Mouse (Mus musculus) bone marrow macrophage, adult 2 months (primary cell): ENCODE data around the gene Dis3l2. TPM values are rescaled to one million over a fixed set of nuclear protein-coding genes. Genes with fewer than 3 reads are reported as not detected.

Experiments
- H3K27ac ChIP-seq: 2 replicates; pipeline ENCODE4 v1.5.1; 2012; ENCODE audit warnings: low read depth, low read length; ENCODE audit not compliant: insufficient read depth
- H3K4me1 ChIP-seq: 2 replicates; pipeline ENCODE4 v1.6.1; 2012; ENCODE audit warnings: low read length; ENCODE audit not compliant: control insufficient read depth, insufficient read depth
- H3K4me3 ChIP-seq: 2 replicates; pipeline ENCODE4 v1.5.1; 2012; ENCODE audit warnings: mild to moderate bottlenecking, low read length, moderate library complexity; ENCODE audit not compliant: insufficient read depth
- CTCF ChIP-seq: IDR thresholded peaks from 2 replicates; pipeline ENCODE4 v1.5.1; 2012; ENCODE audit warnings: low read depth, mild to moderate bottlenecking, low read length, moderate library complexity
- POLR2A ChIP-seq: IDR thresholded peaks from 2 replicates; pipeline ENCODE4 v1.6.1; 2012; ENCODE audit warnings: mild to moderate bottlenecking, low read depth, low read length, borderline replicate concordance
- polyA plus RNA-seq: library from polyadenylated mRNA; stranded (reverse); fragments of >200 nt; gene quantifications from 2 replicates; pipeline ENCODE4 v1.2.4, GENCODE M21; 2012; ENCODE audit not compliant: missing spikeins, insufficient read depth, insufficient read length

Dis3l2 gene
- polyA plus RNA-seq, 1 experiment: 13.8 TPM

DNA sequence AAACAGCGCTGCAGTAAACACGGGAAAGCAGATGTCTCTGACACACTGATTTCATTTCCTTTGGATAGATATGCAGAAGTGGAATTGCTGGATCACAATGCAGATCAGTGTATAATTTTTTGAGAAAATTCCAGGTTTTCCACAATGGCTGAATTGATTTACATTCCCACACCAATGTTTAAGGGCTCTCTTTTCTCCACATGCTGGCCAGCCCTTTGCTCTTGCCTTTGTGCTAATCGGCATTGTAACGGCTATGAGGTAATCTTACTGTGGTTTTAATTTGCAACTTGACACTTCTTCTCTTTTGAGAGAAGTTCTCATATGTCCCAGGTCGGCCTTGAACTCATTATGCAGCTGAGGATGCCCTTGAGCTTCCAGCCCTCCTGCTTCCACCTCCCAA, 12.6 kb upstream of the Dis3l2 start:
- no peak overlapping the region for H3K27ac ChIP-seq
- H3K4me1 ChIP-seq: no peaks in the 10 kb centered on the region
- no peak overlapping the region for H3K4me3 ChIP-seq
- no peak for TF ChIP-seq CTCF
- no peak for TF ChIP-seq POLR2A

DNA sequence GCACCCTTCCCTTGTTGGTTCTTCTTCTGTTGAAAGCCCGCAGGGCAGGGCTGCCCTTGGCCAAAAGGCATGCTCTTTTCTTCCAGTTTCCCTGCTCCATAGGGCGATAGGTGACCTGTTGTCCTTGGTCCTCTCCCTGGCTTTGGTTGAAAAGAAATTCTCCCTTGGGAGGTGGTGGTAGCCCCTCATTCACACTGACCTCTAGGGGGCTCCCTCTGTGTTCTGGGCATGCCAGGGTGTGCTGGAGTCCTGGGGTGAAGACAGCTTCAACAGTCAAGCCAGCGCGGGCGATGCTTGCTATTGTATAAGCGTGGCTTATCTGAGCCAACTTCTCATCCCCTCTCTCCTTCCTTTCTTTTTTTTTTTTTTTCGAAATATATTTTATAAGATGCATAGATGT, 6.7 kb upstream of the Dis3l2 start:
- H3K27ac ChIP-seq: no peak overlapping the region
- TF ChIP-seq POLR2A: no peak
- peak; percentile 48 for TF ChIP-seq CTCF
- H3K4me1 ChIP-seq: no peaks in the 10 kb centered on the region
- H3K4me3 ChIP-seq: no peak overlapping the region

DNA sequence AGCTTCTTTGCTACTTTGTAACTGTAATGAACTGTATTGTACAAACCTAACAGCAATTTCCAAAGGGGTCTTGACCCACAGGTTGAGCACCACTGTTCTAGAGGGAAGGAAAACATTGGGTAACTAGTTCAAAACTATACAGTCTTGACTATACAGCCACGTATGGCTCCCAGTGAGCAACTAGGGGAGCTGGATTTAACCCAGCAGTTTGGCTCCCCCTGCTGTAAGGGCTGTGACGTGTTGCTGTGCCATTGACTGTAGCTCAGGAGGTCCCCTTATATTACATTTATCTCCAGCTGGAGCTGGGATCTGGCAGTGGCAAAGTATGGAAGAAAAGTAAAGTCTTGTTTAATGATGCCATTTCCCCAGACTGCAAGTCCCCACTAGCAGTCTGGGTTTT, 4.9 kb upstream of the Dis3l2 start:
- Histone ChIP-seq H3K4me3 (no peak overlapping the region), H3K27ac (no peak overlapping the region), H3K4me1 (peaks cover 4% of the 10 kb centered on the region)
- no peak for TF ChIP-seq CTCF
- no peak for TF ChIP-seq POLR2A

DNA sequence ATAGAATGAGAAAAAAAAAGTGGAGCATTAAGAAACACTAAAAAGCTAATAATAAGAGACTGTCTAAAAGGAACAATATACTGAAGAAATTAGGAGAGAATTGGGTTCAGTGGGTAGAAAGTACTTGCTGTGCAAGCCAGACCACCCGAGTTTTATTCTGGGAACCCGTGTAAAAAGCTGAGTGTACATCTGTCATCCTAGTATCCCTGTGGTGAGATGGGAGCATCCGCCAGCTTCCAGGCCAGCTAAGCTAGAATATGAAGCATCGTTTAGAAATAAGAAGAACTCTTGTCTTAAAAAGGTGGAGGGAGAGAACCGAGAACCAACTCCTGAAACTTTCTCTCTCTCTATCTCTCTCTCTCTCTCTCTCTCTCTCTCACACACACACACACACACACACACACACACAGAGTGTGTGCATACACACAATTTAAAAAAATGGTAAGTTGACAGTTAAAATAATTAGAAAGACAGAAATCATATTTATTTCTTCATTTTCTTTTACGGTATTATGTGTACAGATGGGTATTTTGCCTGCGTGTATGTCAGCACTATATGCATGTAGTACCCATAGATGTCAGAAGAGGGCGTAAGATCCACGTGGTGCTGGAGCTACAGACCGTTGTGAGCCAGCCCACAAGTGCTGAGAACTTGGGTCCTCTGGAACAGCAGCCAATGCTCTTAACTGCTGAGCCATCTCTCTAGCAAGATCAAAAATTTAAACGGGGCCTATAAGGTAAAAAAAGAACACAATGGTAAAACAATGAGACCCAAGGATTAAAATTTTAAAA, 4.1 kb upstream of the Dis3l2 start:
- H3K4me3 ChIP-seq: no peak overlapping the region
- H3K27ac ChIP-seq: no peak overlapping the region
- TF ChIP-seq CTCF: no peak
- no peak for TF ChIP-seq POLR2A
- peaks cover 4% of the 10 kb centered on the region for H3K4me1 ChIP-seq

DNA sequence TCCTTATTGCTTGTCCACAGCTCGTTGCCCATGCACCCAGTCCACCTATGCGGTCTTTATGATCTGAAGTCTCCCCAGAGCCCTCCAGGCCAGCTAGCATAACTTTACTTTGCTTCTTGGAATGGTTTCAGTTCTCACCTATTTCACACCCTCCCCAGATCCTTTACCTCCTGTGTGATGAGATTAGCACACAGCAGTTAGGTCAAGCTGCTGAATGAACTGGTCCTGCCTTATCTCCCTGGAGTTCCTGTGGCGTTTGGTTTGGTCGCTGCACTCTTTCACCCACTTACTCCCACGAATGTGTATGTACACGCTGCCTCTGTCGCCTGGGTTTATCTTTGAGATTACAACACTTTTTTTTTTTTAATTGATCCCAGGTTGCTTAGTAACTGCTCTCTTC, 3.2 kb upstream of the Dis3l2 start:
- H3K4me1 ChIP-seq: peaks cover 4% of the 10 kb centered on the region
- H3K4me3 ChIP-seq: no peak overlapping the region
- H3K27ac ChIP-seq: no peak overlapping the region
- TF ChIP-seq CTCF (no peak), POLR2A (no peak)

DNA sequence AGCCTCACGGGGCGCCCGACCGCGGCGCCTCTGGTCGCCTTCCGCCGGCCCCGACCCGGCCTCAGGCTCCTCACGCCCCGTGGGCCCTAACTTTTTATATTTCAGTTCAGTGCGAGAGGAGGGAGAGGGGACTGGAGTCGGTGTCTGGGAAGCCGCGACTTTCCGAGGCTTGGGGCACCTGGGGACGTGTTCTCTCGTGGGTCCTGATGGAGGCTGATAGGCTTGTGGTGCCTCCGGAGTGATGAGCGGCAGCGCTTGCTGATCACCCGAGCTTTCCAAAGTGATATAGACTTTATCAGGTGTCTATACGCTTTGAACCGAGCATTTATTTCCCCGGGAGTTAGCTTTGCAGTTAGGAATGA, 338 bp downstream of the Dis3l2 start:
- peaks cover 4% of the 10 kb centered on the region for H3K4me1 ChIP-seq
- H3K4me3 ChIP-seq: peak overlapping the region; percentile 98
- TF ChIP-seq CTCF (no peak), POLR2A (no peak)
- H3K27ac ChIP-seq: peak overlapping the region; percentile 60

DNA sequence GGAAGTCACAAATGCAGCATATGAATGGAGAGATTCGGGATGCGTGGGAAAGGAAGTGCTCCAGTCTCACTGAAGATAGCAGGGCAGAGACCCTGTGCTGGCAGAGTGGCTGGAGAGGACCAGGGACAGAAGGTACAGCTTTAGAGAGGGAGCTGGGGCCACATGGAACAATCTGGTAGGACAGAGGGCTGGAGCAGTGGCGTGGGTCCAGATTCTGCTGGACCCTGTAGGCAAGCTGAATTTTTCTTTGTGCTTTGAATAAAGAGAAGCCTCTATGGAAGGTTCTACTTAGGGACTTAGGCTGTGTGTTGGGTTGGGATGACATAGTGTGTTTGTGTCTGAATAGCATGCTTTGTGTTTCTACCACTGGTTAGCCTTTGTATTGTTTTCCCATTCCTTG, 1.9 kb downstream of the Dis3l2 start:
- Histone ChIP-seq H3K4me1 (peaks cover 4% of the 10 kb centered on the region), H3K27ac (no peak overlapping the region), H3K4me3 (no peak overlapping the region)
- no peak for TF ChIP-seq CTCF
- no peak for TF ChIP-seq POLR2A

DNA sequence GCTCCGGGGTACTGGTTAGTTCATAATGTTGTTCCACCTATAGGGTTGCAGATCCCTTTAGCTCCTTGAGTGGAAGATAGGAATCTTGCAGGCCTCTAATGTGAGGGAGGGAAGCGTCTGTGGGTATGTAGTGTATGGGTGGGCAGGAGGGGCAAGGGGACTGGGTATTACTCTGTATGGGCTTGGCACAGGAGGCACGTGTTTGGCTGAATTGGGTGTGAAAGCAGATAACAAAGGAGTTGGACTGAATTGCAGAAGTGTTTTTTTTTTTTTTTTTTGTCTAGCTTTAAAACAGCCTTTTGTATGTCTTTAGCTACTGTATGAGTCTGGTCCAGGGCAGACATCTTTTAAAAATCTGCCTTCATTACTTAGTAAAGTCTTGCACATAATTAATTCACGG, 5.9 kb downstream of the Dis3l2 start:
- Histone ChIP-seq H3K27ac (no peak overlapping the region), H3K4me1 (no peaks in the 10 kb centered on the region; the same call in 1 of the 2 replicates), H3K4me3 (no peak overlapping the region)
- no peak for TF ChIP-seq CTCF
- TF ChIP-seq POLR2A: no peak

DNA sequence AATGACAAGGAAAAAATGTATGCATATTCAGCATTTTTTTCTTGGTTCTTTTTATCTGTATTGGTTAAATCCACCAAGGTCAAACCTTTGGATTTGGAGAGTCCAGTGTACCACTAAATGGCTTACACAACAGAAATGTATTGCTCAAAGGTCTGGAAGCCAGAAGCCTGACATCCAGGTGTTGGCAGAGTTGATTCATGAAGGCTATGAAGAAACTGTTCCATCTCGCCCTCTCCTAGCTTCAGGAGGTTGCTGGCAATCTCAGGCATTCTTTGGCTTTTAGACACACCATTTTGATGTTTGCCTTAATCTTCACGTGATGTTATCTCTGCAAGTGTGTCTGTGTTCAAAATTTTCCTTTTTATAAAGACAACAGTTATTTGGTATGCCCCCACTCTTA, 8.4 kb downstream of the Dis3l2 start:
- TF ChIP-seq POLR2A: no peak
- TF ChIP-seq CTCF: no peak
- Histone ChIP-seq H3K27ac (no peak overlapping the region), H3K4me1 (no peaks in the 10 kb centered on the region; the same call in 1 of the 2 replicates), H3K4me3 (no peak overlapping the region)

DNA sequence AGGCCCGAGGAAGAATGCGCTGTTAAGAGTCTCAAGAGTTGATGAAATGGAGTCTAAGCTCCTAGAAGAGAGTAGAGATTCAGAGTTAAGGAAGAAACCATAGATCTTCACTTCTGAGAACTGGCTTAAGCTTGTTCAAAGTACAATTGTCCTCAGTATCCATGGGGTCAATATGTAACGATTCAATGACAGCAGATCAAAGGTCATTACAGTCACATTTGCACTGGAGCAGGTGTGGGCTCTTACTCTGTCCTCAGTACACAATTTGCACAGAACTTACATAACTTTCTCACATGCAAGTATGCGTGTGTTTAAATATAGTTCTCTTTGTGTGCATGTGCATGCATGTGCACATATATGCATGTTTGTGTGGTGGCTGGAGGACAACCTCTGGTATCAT, 9.4 kb downstream of the Dis3l2 start:
- Histone ChIP-seq H3K27ac (no peak overlapping the region), H3K4me1 (no peaks in the 10 kb centered on the region; the same call in 1 of the 2 replicates), H3K4me3 (no peak overlapping the region)
- TF ChIP-seq CTCF (no peak), POLR2A (no peak)
